ENCODE assay signal across 19 mouse cellular contexts in the genomic region with DNA sequence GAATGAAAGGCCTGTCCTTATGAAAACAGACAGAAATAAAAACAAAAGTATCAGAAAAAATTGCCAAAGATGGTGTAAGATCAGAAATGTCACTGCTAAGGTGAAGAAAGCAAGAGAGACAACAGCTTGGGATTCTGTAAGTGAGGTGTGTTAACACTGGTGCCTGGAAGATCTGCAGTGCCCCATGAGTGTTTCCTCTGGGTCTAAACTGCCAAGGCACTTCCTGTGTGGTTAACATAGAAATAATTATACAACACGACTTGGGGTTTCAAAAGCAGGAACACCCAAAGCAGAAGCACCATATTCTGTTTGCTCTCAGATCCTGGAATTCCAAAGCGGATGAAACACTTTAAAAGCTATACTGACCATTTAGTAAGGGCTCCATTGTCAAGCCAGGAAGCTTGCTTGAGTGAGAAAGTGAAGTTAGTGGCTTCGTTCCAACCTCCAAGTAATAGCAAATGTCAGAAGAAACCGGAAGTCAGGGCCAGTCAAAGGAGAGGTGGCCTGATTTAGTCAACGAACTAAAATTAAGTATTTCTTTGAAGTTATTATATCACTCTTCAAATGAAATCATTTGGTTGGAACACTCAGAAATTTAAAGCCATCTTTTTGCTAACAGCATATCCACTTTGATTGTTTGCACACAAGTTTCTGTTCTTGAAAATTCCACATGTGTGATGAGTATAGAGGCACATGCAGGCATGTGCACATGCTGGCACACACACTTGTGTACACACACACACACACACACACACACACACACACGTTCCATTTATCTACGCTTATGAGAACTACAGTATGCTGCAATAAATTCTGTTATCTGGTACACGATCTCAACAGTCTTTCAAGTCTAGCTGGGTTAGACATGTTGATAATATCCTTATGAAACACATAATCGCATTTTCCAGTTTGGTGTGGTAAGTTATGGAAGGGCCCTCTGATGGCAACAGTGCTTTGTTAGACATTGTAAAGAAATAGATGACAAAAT. TPM values are rescaled to one million over a fixed set of nuclear protein-coding genes. Genes with fewer than 3 reads are reported as not detected.
A peak's percentile ranks its signal among the peaks of the same experiment; 100 is the strongest.
DNase-seq lines count a peak whose midpoint lies in the region; ATAC-seq lines count a peak whose summit lies in the region.
"Had no signal": no experiment of that assay in that cellular context is flagged by ENCODE, and none has a peak within 500 bp of the region (broad histone marks: within the 10 kb centered on the region; RNA-seq: fewer than 3 reads in every experiment).

No protein-coding gene starts in this region.

- no peak overlapping the region for H3K9ac ChIP-seq in liver, embryonic 16.5 days (ENCODE audit: low read depth, low read length)
- H3K9ac ChIP-seq in liver, embryonic 11.5 days (ENCODE audit: low read depth, low read length), result no peak overlapping the region
- H3K9ac ChIP-seq in hindbrain, embryonic 14.5 days, result no peak overlapping the region
- H3K9ac ChIP-seq: heart, embryonic 15.5 days; limb, embryonic 15.5 days; midbrain, embryonic 12.5 days; neural tube, embryonic 13.5 days had no signal

- no peak for DNase-seq in liver, embryonic 11.5 days (ENCODE audit: low spot score)
- peak; percentile 8 for DNase-seq in thymus, postnatal 4 days
- DNase-seq in thymus, postnatal 36 days, result no peak
- peak; percentile 44 for DNase-seq in induced T-regulatory cell, adult 2 months (ENCODE audit: low read depth)
- DNase-seq in splenic B cell, adult 2 months (ENCODE audit: low read depth, low spot score), result peak; percentile 36
- no peak for DNase-seq in hindbrain, embryonic 14.5 days (ENCODE audit: low spot score)
- no peak for DNase-seq in yolk sac, embryonic 10.5 days (ENCODE audit: low spot score)
- DNase-seq: adrenal gland, adult 8-10 months; gastrocnemius, postnatal 14 days; kidney, postnatal 4 days had no signal

- no peak overlapping the region for H3K4me3 ChIP-seq in liver, embryonic 16.5 days (ENCODE audit: low read depth, low read length)
- H3K4me3 ChIP-seq in liver, embryonic 11.5 days (ENCODE audit: low read depth, low read length), result no peak overlapping the region
- no peak overlapping the region for H3K4me3 ChIP-seq in hindbrain, embryonic 14.5 days (replicated peaks; ENCODE audit: low read length)
- H3K4me3 ChIP-seq: heart, embryonic 15.5 days; left cerebral cortex, adult 2 months; limb, embryonic 15.5 days; midbrain, embryonic 12.5 days; neural tube, embryonic 13.5 days had no signal

- 33% methylated on average over 9 of the region's 9 CpGs for WGBS in liver, embryonic 16.5 days (ENCODE audit: insufficient replicate concordance)
- WGBS in liver, embryonic 11.5 days, result 58% methylated on average over 9 of the region's 9 CpGs
- WGBS in hindbrain, embryonic 14.5 days, result 83% methylated on average over 9 of the region's 9 CpGs

- no peaks in the 10 kb centered on the region for H3K9me3 ChIP-seq in liver, embryonic 16.5 days (replicated peaks; ENCODE audit: control insufficient read depth, low read length)
- no peaks in the 10 kb centered on the region for H3K9me3 ChIP-seq in liver, embryonic 11.5 days (ENCODE audit: control insufficient read depth, low read length)
- H3K9me3 ChIP-seq in hindbrain, embryonic 14.5 days (ENCODE audit: control insufficient read depth, low read length), result no peaks in the 10 kb centered on the region
- H3K9me3 ChIP-seq: heart, embryonic 15.5 days; limb, embryonic 15.5 days; midbrain, embryonic 12.5 days; neural tube, embryonic 13.5 days had no signal

- H3K4me2 ChIP-seq in liver, embryonic 16.5 days (ENCODE audit: low read depth, low read length), result no peak overlapping the region
- no peak overlapping the region for H3K4me2 ChIP-seq in liver, embryonic 11.5 days
- no peak overlapping the region for H3K4me2 ChIP-seq in hindbrain, embryonic 14.5 days (replicated peaks)
- H3K4me2 ChIP-seq: heart, embryonic 15.5 days; limb, embryonic 15.5 days; midbrain, embryonic 12.5 days; neural tube, embryonic 13.5 days had no signal

- no peak overlapping the region for H3K27ac ChIP-seq in liver, embryonic 16.5 days (ENCODE audit: low read length)
- H3K27ac ChIP-seq in liver, embryonic 11.5 days (ENCODE audit: low read depth, low read length), result no peak overlapping the region
- no peak overlapping the region for H3K27ac ChIP-seq in hindbrain, embryonic 14.5 days
- H3K27ac ChIP-seq: heart, embryonic 15.5 days; left cerebral cortex, adult 2 months; limb, embryonic 15.5 days; midbrain, embryonic 12.5 days; neural tube, embryonic 13.5 days had no signal

- no peaks in the 10 kb centered on the region for H3K4me1 ChIP-seq in liver, embryonic 16.5 days (ENCODE audit: control insufficient read depth, low read depth, low read length)
- H3K4me1 ChIP-seq in liver, embryonic 11.5 days (replicated peaks; ENCODE audit: control insufficient read depth, insufficient read depth, low read length), result no peaks in the 10 kb centered on the region
- H3K4me1 ChIP-seq in hindbrain, embryonic 14.5 days (replicated peaks; ENCODE audit: control insufficient read depth, insufficient read depth, low read length), result no peaks in the 10 kb centered on the region
- H3K4me1 ChIP-seq: heart, embryonic 15.5 days; limb, embryonic 15.5 days; midbrain, embryonic 12.5 days had no signal

- 0 out of 2 replicates have a peak, but pooled peaks have one; percentile 39 for ATAC-seq in liver, embryonic 16.5 days (ENCODE audit: low read depth)
- ATAC-seq in liver, embryonic 11.5 days (replicated peaks; ENCODE audit: low FRiP score), result no peak
- no peak for ATAC-seq in hindbrain, embryonic 14.5 days (ENCODE audit: low FRiP score)
- ATAC-seq: forebrain, embryonic 16.5 days; Patski had no signal

- no peaks in the 10 kb centered on the region for H3K36me3 ChIP-seq in liver, embryonic 16.5 days (ENCODE audit: control insufficient read depth, insufficient read depth)
- no peaks in the 10 kb centered on the region for H3K36me3 ChIP-seq in liver, embryonic 11.5 days (ENCODE audit: control insufficient read depth, insufficient read depth, low read length)
- no peaks in the 10 kb centered on the region for H3K36me3 ChIP-seq in splenic B cell, adult 2 months (ENCODE audit: control insufficient read depth, insufficient read depth, low read length, poor library complexity, severe bottlenecking)
- H3K36me3 ChIP-seq in hindbrain, embryonic 14.5 days (replicated peaks; ENCODE audit: control insufficient read depth, insufficient read depth), result no peaks in the 10 kb centered on the region
- H3K36me3 ChIP-seq: heart, embryonic 15.5 days; limb, embryonic 15.5 days; midbrain, embryonic 12.5 days; neural tube, embryonic 13.5 days had no signal

- H3K27me3 ChIP-seq in liver, embryonic 16.5 days (ENCODE audit: control insufficient read depth, insufficient read depth, low read depth, low read length), result no peaks in the 10 kb centered on the region
- H3K27me3 ChIP-seq in liver, embryonic 11.5 days (replicated peaks; ENCODE audit: control insufficient read depth, insufficient read depth, low read length), result no peaks in the 10 kb centered on the region
- no peaks in the 10 kb centered on the region for H3K27me3 ChIP-seq in splenic B cell, adult 2 months (ENCODE audit: control insufficient read depth, insufficient read depth, low read length, poor library complexity, severe bottlenecking)
- no peaks in the 10 kb centered on the region for H3K27me3 ChIP-seq in hindbrain, embryonic 14.5 days (ENCODE audit: control insufficient read depth, insufficient read depth, low read length)
- H3K27me3 ChIP-seq: CH12.LX; heart, embryonic 15.5 days; limb, embryonic 15.5 days; midbrain, embryonic 12.5 days; neural tube, embryonic 13.5 days; Patski had no signal

RNA-seq across cellular contexts. Expression of a gene that starts 19.1 kb away (rescaled TPM):
- polyA plus RNA-seq in liver, embryonic 16.5 days (2015; fragmentation: Nextera tagmentation; extraction: Ambion mirVana), result 84.7 and 102 TPM in 2 replicates
- polyA plus RNA-seq in liver, embryonic 11.5 days (2014; fragmentation: Nextera tagmentation; extraction: Ambion mirVana), result 16.8 and 18.7 TPM in 2 replicates
- 9.1 and 9.4 TPM in 2 replicates for polyA plus RNA-seq in hindbrain, embryonic 14.5 days (2014; fragmentation: Nextera tagmentation; extraction: Ambion mirVana)

Comparison
In these comparisons a context has a peak if more than half of its experiments do, and no peak if none do; other contexts are left out.
1. DNase-seq: peak in thymus, postnatal 4 days (single experiment), induced T-regulatory cell, adult 2 months (single experiment) and splenic B cell, adult 2 months (single experiment); none in liver, embryonic 11.5 days (single experiment), thymus, postnatal 36 days (0 of 2), hindbrain, embryonic 14.5 days (single experiment) and yolk sac, embryonic 10.5 days (single experiment).